In the genomic region with DNA sequence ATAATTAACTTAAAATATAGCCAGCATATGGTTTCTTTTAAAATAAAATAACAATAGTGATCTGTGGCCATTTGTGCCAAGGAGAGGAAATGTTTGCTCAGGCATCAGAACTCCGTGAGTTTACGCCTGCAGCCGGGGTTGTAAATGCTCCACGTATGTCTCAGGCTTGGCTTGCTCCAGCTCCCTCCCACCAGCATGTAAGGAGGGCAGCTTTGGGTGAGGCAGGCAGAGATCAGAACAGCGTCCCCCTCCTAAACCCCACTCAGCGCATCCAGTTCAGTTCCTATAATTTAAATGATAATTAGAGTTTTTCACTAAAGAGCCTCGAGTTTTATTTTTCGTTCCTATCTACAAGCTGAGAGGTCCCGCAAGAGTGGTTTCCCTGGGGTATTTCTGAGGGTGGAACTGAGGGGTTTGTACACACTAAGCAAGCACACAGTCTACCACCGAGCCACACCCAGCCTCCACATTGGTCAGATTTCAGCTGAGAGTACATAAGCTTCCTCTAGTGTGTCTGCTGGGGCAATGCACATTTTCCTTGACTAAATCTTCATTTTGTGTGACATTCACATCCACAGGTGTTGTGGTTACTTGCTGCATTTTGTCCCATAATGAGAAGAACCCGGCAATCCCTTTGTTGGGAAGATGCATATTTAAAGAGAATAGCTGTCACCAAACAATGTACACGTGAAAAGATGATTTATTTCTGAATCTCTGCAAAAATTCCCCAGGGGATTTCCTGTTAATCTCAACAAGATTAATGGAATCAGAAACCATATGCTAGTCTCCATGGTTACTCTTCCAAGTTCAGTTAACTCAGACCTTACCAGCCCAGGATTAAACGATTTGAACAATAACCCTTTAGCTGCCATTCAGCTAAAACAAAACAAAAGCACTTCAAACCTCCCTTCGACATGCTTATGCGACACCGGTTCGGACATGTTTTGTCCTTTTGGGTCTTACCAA, we compare ENCODE assay signal across 16 mouse cellular contexts.
DNase-seq lines count a peak whose midpoint lies in the region; ATAC-seq and TF ChIP-seq lines count a peak whose summit lies in the region.
"Had no signal": no experiment of that assay in that cellular context is flagged by ENCODE, and none has a peak within 500 bp of the region (broad histone marks: within the 10 kb centered on the region; RNA-seq: fewer than 3 reads in every experiment).

No protein-coding gene starts in this region.

- ATAC-seq in embryonic facial prominence, embryonic 13.5 days (ENCODE audit: insufficient number of reproducible peaks, insufficient read depth, low FRiP score, low TSS enrichment, low read depth): no peak; the same call in 1 of the 2 replicates
- ATAC-seq in forebrain, embryonic 14.5 days: peak; percentile 57; the same call in 1 of the 2 replicates
- peak; percentile 66 for ATAC-seq in hindbrain, postnatal 0 days
- peak; percentile 72 for ATAC-seq in neural tube, embryonic 12.5 days (ENCODE audit: low FRiP score, low read depth)
- no peak for ATAC-seq in liver, embryonic 12.5 days
- ATAC-seq: liver, postnatal 0 days had no signal

- no peaks in the 10 kb centered on the region for H3K36me3 ChIP-seq in embryonic facial prominence, embryonic 13.5 days
- no peaks in the 10 kb centered on the region for H3K36me3 ChIP-seq in forebrain, embryonic 14.5 days (ENCODE audit: control insufficient read depth, insufficient read depth, low read length)
- no peaks in the 10 kb centered on the region for H3K36me3 ChIP-seq in hindbrain, postnatal 0 days (ENCODE audit: insufficient read depth, low read length)
- no peaks in the 10 kb centered on the region for H3K36me3 ChIP-seq in neural tube, embryonic 12.5 days
- no peaks in the 10 kb centered on the region for H3K36me3 ChIP-seq in liver, embryonic 12.5 days

- no peaks in the 10 kb centered on the region for H3K27me3 ChIP-seq in embryonic facial prominence, embryonic 13.5 days
- no peaks in the 10 kb centered on the region for H3K27me3 ChIP-seq in forebrain, embryonic 14.5 days (replicated peaks; ENCODE audit: control insufficient read depth, insufficient read depth, low read length)
- no peaks in the 10 kb centered on the region for H3K27me3 ChIP-seq in hindbrain, postnatal 0 days (ENCODE audit: insufficient read depth, low read length)
- H3K27me3 ChIP-seq in neural tube, embryonic 12.5 days (replicated peaks): no peaks in the 10 kb centered on the region
- H3K27me3 ChIP-seq in liver, embryonic 12.5 days (replicated peaks): no peaks in the 10 kb centered on the region
- H3K27me3 ChIP-seq: megakaryocyte, embryonic 14.5 days had no signal

- no peaks in the 10 kb centered on the region for H3K9me3 ChIP-seq in embryonic facial prominence, embryonic 13.5 days
- no peaks in the 10 kb centered on the region for H3K9me3 ChIP-seq in forebrain, embryonic 14.5 days (replicated peaks; ENCODE audit: control insufficient read depth, low read length)
- no peaks in the 10 kb centered on the region for H3K9me3 ChIP-seq in hindbrain, postnatal 0 days (ENCODE audit: low read length)
- H3K9me3 ChIP-seq in neural tube, embryonic 12.5 days: no peaks in the 10 kb centered on the region
- H3K9me3 ChIP-seq in liver, embryonic 12.5 days (replicated peaks): no peaks in the 10 kb centered on the region
- H3K9me3 ChIP-seq: megakaryocyte, embryonic 14.5 days had no signal

- no peak overlapping the region for H3K4me3 ChIP-seq in embryonic facial prominence, embryonic 13.5 days
- H3K4me3 ChIP-seq in forebrain, embryonic 14.5 days (ENCODE audit: low read depth, low read length): no peak overlapping the region
- H3K4me3 ChIP-seq in hindbrain, postnatal 0 days (ENCODE audit: low read length): no peak overlapping the region
- no peak overlapping the region for H3K4me3 ChIP-seq in neural tube, embryonic 12.5 days
- H3K4me3 ChIP-seq in liver, embryonic 12.5 days: no peak overlapping the region
- H3K4me3 ChIP-seq: erythroblast, embryonic 14.5 days; megakaryocyte, embryonic 14.5 days had no signal

- 55% methylated on average over 17 of the region's 17 CpGs for WGBS in embryonic facial prominence, embryonic 13.5 days
- 39% methylated on average over 17 of the region's 17 CpGs for WGBS in forebrain, embryonic 14.5 days
- 27% methylated on average over 17 of the region's 17 CpGs for WGBS in hindbrain, postnatal 0 days
- WGBS in neural tube, embryonic 12.5 days: 52% methylated on average over 17 of the region's 17 CpGs
- WGBS in liver, embryonic 12.5 days (ENCODE audit: insufficient replicate concordance): 70% methylated on average over 17 of the region's 17 CpGs

- no peak for TF ChIP-seq CTCF in hindbrain, postnatal 0 days (IDR thresholded peaks at IDR 0.05; ENCODE audit: low read depth)

- peak overlapping the region; percentile 24 for H3K4me2 ChIP-seq in embryonic facial prominence, embryonic 13.5 days
- no peak overlapping the region for H3K4me2 ChIP-seq in forebrain, embryonic 14.5 days (ENCODE audit: low read length)
- H3K4me2 ChIP-seq in hindbrain, postnatal 0 days (ENCODE audit: low read depth, low read length): peak overlapping the region; percentile 27
- H3K4me2 ChIP-seq in neural tube, embryonic 12.5 days (replicated peaks): no peak overlapping the region
- H3K4me2 ChIP-seq in liver, embryonic 12.5 days: no peak overlapping the region

- no peak overlapping the region for H3K9ac ChIP-seq in embryonic facial prominence, embryonic 13.5 days
- H3K9ac ChIP-seq in forebrain, embryonic 14.5 days (ENCODE audit: low read length): no peak overlapping the region
- H3K9ac ChIP-seq in hindbrain, postnatal 0 days (replicated peaks; ENCODE audit: low read length): no peak overlapping the region
- no peak overlapping the region for H3K9ac ChIP-seq in neural tube, embryonic 12.5 days
- no peak overlapping the region for H3K9ac ChIP-seq in liver, embryonic 12.5 days
- H3K9ac ChIP-seq: liver, postnatal 0 days had no signal

- peaks cover 16% of the 10 kb centered on the region for H3K4me1 ChIP-seq in embryonic facial prominence, embryonic 13.5 days
- peaks cover 9% of the 10 kb centered on the region for H3K4me1 ChIP-seq in forebrain, embryonic 14.5 days (ENCODE audit: control insufficient read depth, insufficient read depth, low read length)
- H3K4me1 ChIP-seq in hindbrain, postnatal 0 days (ENCODE audit: insufficient read depth, low read length): peaks cover 10% of the 10 kb centered on the region; the same call in 1 of the 2 replicates
- peaks cover 14% of the 10 kb centered on the region; the same call in 1 of the 2 replicates for H3K4me1 ChIP-seq in neural tube, embryonic 12.5 days
- H3K4me1 ChIP-seq in liver, embryonic 12.5 days: no peaks in the 10 kb centered on the region
- H3K4me1 ChIP-seq: megakaryocyte, embryonic 14.5 days had no signal

- peak overlapping the region; percentile 44; the same call in 1 of the 2 replicates for H3K27ac ChIP-seq in embryonic facial prominence, embryonic 13.5 days
- no peak overlapping the region for H3K27ac ChIP-seq in forebrain, embryonic 14.5 days (ENCODE audit: low read depth, low read length)
- peak overlapping the region; percentile 52 for H3K27ac ChIP-seq in hindbrain, postnatal 0 days
- no peak overlapping the region for H3K27ac ChIP-seq in neural tube, embryonic 12.5 days
- no peak overlapping the region for H3K27ac ChIP-seq in liver, embryonic 12.5 days

- DNase-seq in forebrain, embryonic 14.5 days (ENCODE audit: low spot score): peak; percentile 56
- DNase-seq in hindbrain, postnatal 0 days (ENCODE audit: low spot score): peak; percentile 64
- DNase-seq in adrenal gland, adult 18-20 months (ENCODE audit: low spot score in 2 of 2): no peak
- no peak for DNase-seq in kidney, postnatal 10 days
- DNase-seq: adrenal gland, postnatal 25 days; cerebellum, adult 2 months; heart, adult 11 months; heart, postnatal 10 days; kidney, adult 18-20 months; liver, postnatal 0 days; thymus, adult 18-20 months had no signal

Comparison
In these comparisons a context has a peak if more than half of its experiments do, and no peak if none do; other contexts are left out.
1. ATAC-seq: peak in forebrain, embryonic 14.5 days (single experiment), hindbrain, postnatal 0 days (single experiment) and neural tube, embryonic 12.5 days (single experiment); none in embryonic facial prominence, embryonic 13.5 days (single experiment) and liver, embryonic 12.5 days (single experiment).
2. H3K27ac ChIP-seq: peak in embryonic facial prominence, embryonic 13.5 days (single experiment) and hindbrain, postnatal 0 days (single experiment); none in forebrain, embryonic 14.5 days (single experiment), neural tube, embryonic 12.5 days (single experiment) and liver, embryonic 12.5 days (single experiment).
3. H3K4me2 ChIP-seq: peak in embryonic facial prominence, embryonic 13.5 days (single experiment) and hindbrain, postnatal 0 days (single experiment); none in forebrain, embryonic 14.5 days (single experiment), neural tube, embryonic 12.5 days (single experiment) and liver, embryonic 12.5 days (single experiment).
4. DNase-seq: peak in forebrain, embryonic 14.5 days (single experiment) and hindbrain, postnatal 0 days (single experiment); none in adrenal gland, adult 18-20 months (0 of 2) and kidney, postnatal 10 days (single experiment).